Mouse (Mus musculus) embryonic stem cell, embryonic (primary cell): ENCODE measurements around the gene Bcl2l10.

ENCODE experiments used
- CTCF ChIA-PET, 4 experiments: fragments of 300-600 bp in 2 of 4; fragments of 350-600 bp in 2 of 4; sonication (Branson Sonifier 250); formaldehyde crosslinking; loops; one replicate each; lab custom pipeline; 2022; ENCODE audit warnings: inconsistent platforms in 2 of 4; lab: Charles Lee
- POLR2A ChIA-PET, 4 experiments: fragments of 300-600 bp in 2 of 4; fragments of 350-600 bp in 2 of 4; sonication (Branson Sonifier 250); formaldehyde crosslinking; loops; one replicate each; lab custom pipeline; 2022; ENCODE audit warnings: antibody characterized with exemption in 4 of 4, inconsistent platforms in 1 of 4; lab: Charles Lee

Gene Bcl2l10

GRCm38 (mm10) chr9:75319365-75319764 lies 28.2 kb upstream of the Bcl2l10 start:
- POLR2A ChIA-PET, result interaction anchor here in 3 of 4 experiments (0.6 to 1.9 kb wide), 13 partner anchors 9 to 291 kb away, joined by 3 to 5 read pairs (median 4); partner anchors contain the start of gene Mapk6 (in 1 of the 3)
- CTCF ChIA-PET, result interaction anchor here in 3 of 4 experiments (0.9 to 2.3 kb wide), 5 partner anchors 7 to 42 kb away, joined by 3 to 8 read pairs (median 7); no protein-coding TSS in a partner anchor

- CTCF ChIA-PET, result interaction anchor here in 3 of 4 experiments (0.5 to 0.6 kb wide), 3 partner anchors 10 to 128 kb away, joined by 3 to 4 read pairs (median 3); no protein-coding TSS in a partner anchor
Measured at GRCm38 (mm10) chr9:75322099-75322885, 25.3 kb upstream of the Bcl2l10 start.

GRCm38 (mm10) chr9:75328047-75328446 lies 19.5 kb upstream of the Bcl2l10 start:
- POLR2A ChIA-PET, result interaction anchor here in 2 of 4 experiments (0.5 to 1.5 kb wide), 4 partner anchors 9 to 281 kb away, joined by 3 to 4 read pairs (median 3); partner anchors contain the start of gene Mapk6 (in 1 of the 2)

More at GRCm38 (mm10) chr9:75322099-75322885, 25.3 kb upstream of the Bcl2l10 start:
- POLR2A ChIA-PET, result interaction anchor here in 3 of 4 experiments (0.8 to 1.2 kb wide), 5 partner anchors 12 to 88 kb away, joined by 3 to 4 read pairs (median 3); partner anchors contain the start of gene Mapk6 (in 1 of the 3)

GRCm38 (mm10) chr9:75330821-75331220 lies 16.7 kb upstream of the Bcl2l10 start:
- CTCF ChIA-PET, result interaction anchor here in 2 of 4 experiments (1.0 to 1.3 kb wide), 2 partner anchors 19 to 31 kb away, joined by 4 read pairs; no protein-coding TSS in a partner anchor
- POLR2A ChIA-PET, result interaction anchor here in 2 of 4 experiments (0.8 to 2.1 kb wide), 7 partner anchors 11 to 27 kb away, joined by 3 to 5 read pairs (median 4); partner anchors contain the start of gene Bcl2l10 (in 1 of the 2)

More at GRCm38 (mm10) chr9:75328047-75328446, 19.5 kb upstream of the Bcl2l10 start:
- CTCF ChIA-PET, result no interaction called here

GRCm38 (mm10) chr9:75334440-75334839 lies 13.1 kb upstream of the Bcl2l10 start:
- ChIA-PET CTCF (interaction anchor here (0.6 to 1.7 kb wide), 10 partner anchors 20 to 103 kb away, joined by 3 to 6 read pairs (median 4); no protein-coding TSS in a partner anchor), POLR2A (interaction anchor here in 1 of 4 experiments (0.9 to 1.2 kb wide), 2 partner anchors 22 to 48 kb away, joined by 3 read pairs; no protein-coding TSS in a partner anchor)

- ChIA-PET POLR2A (no interaction called here), CTCF (interaction anchor here in 1 of 4 experiments (1.4 kb wide), 1 partner anchor 10 kb away, joined by 3 read pairs; no protein-coding TSS in a partner anchor)
Measured at GRCm38 (mm10) chr9:75338016-75338415, 9.5 kb upstream of the Bcl2l10 start.

- CTCF ChIA-PET, result no interaction called here
Measured at GRCm38 (mm10) chr9:75342433-75342832, 5.1 kb upstream of the Bcl2l10 start.

GRCm38 (mm10) chr9:75348066-75348465 lies 508 bp downstream of the Bcl2l10 start:
- ChIA-PET CTCF (interaction anchor here in 2 of 4 experiments (0.8 to 2.1 kb wide), 3 partner anchors 9 to 14 kb away, joined by 3 to 6 read pairs (median 4); no protein-coding TSS in a partner anchor), POLR2A (interaction anchor here in 2 of 4 experiments (1.0 to 1.5 kb wide), 3 partner anchors 18 to 45 kb away, joined by 3 read pairs; no protein-coding TSS in a partner anchor)

More at GRCm38 (mm10) chr9:75342433-75342832, 5.1 kb upstream of the Bcl2l10 start:
- POLR2A ChIA-PET, result interaction anchor here in 1 of 4 experiments (1.0 kb wide), 1 partner anchor 8 kb away, joined by 3 read pairs; no protein-coding TSS in a partner anchor

GRCm38 (mm10) chr9:75348641-75349040 lies 1.1 kb downstream of the Bcl2l10 start:
- ChIA-PET CTCF (interaction anchor here in 2 of 4 experiments (0.8 to 1.4 kb wide), 2 partner anchors 10 to 13 kb away, joined by 3 to 4 read pairs; no protein-coding TSS in a partner anchor), POLR2A (interaction anchor here in 3 of 4 experiments (0.6 to 1.5 kb wide), 6 partner anchors 9 to 256 kb away, joined by 3 to 5 read pairs (median 3); no protein-coding TSS in a partner anchor)

GRCm38 (mm10) chr9:75353094-75353493 lies 5.5 kb downstream of the Bcl2l10 start:
- ChIA-PET CTCF (interaction anchor here in 3 of 4 experiments (0.5 to 2.3 kb wide), 8 partner anchors 9 to 85 kb away, joined by 3 to 15 read pairs (median 5); no protein-coding TSS in a partner anchor), POLR2A (interaction anchor here (0.9 to 3.7 kb wide), 10 partner anchors 11 to 85 kb away, joined by 3 to 22 read pairs (median 4); no protein-coding TSS in a partner anchor)

GRCm38 (mm10) chr9:75355783-75356182 lies 8.2 kb downstream of the Bcl2l10 start:
- ChIA-PET POLR2A (no interaction called here), CTCF (interaction anchor here in 1 of 4 experiments (1.7 kb wide), 1 partner anchor 22 kb away, joined by 6 read pairs; no protein-coding TSS in a partner anchor)

GRCm38 (mm10) chr9:75357087-75357654 lies 9.6 kb downstream of the Bcl2l10 start:
- ChIA-PET POLR2A (interaction anchor here in 1 of 4 experiments (0.6 to 0.9 kb wide), 2 partner anchors 60 to 264 kb away, joined by 3 read pairs; no protein-coding TSS in a partner anchor), CTCF (interaction anchor here in 2 of 4 experiments (1.0 to 1.7 kb wide), 2 partner anchors 23 to 25 kb away, joined by 3 read pairs; no protein-coding TSS in a partner anchor)

- POLR2A ChIA-PET, result interaction anchor here (0.6 to 5.4 kb wide), 24 partner anchors 9 to 276 kb away, joined by 3 to 22 read pairs (median 6); partner anchors contain the start of genes Mapk6 (in 2 of the 4) and Tmod3 (in 1 of the 4)
- CTCF ChIA-PET, result interaction anchor here (0.5 to 2.3 kb wide), 77 partner anchors 8 to 824 kb away, joined by 3 to 20 read pairs (median 4); partner anchors contain the start of genes Mapk6 (in 3 of the 4), Bcl2l10 (in 2 of the 4), Lysmd2 (in 2 of the 4) and Hmgcll1 (in 1 of the 4)
Measured at GRCm38 (mm10) chr9:75361699-75362098, 14.1 kb downstream of the Bcl2l10 start.

GRCm38 (mm10) chr9:75362201-75362600 lies 14.6 kb downstream of the Bcl2l10 start:
- POLR2A ChIA-PET, result interaction anchor here (0.6 to 5.4 kb wide), 28 partner anchors 9 to 277 kb away, joined by 3 to 22 read pairs (median 5); partner anchors contain the start of genes Mapk6 (in 2 of the 4) and Tmod3 (in 1 of the 4)

GRCm38 (mm10) chr9:75363001-75363400 lies 15.4 kb downstream of the Bcl2l10 start:
- POLR2A ChIA-PET, result interaction anchor here (0.5 to 5.4 kb wide), 23 partner anchors 9 to 171 kb away, joined by 3 to 22 read pairs (median 6); no protein-coding TSS in a partner anchor
- CTCF ChIA-PET, result interaction anchor here in 3 of 4 experiments (0.7 to 2.3 kb wide), 21 partner anchors 8 to 152 kb away, joined by 3 to 15 read pairs (median 5); partner anchors contain the start of genes Leo1 (in 1 of the 3) and Mapk6 (in 1 of the 3)

More at GRCm38 (mm10) chr9:75362201-75362600, 14.6 kb downstream of the Bcl2l10 start:
- CTCF ChIA-PET, result interaction anchor here (0.5 to 2.3 kb wide), 83 partner anchors 7 to 825 kb away, joined by 3 to 20 read pairs (median 4); partner anchors contain the start of genes Mapk6 (in 3 of the 4), Bcl2l10 (in 2 of the 4), Lysmd2 (in 2 of the 4) and Hmgcll1 (in 1 of the 4)

GRCm38 (mm10) chr9:75363702-75364101 lies 16.1 kb downstream of the Bcl2l10 start:
- ChIA-PET CTCF (interaction anchor here in 2 of 4 experiments (1.2 to 1.8 kb wide), 4 partner anchors 9 to 119 kb away, joined by 3 to 10 read pairs (median 6); no protein-coding TSS in a partner anchor), POLR2A (interaction anchor here in 2 of 4 experiments (1.1 to 5.4 kb wide), 12 partner anchors 9 to 47 kb away, joined by 4 to 22 read pairs (median 9); no protein-coding TSS in a partner anchor)
